Mouse (Mus musculus) G1E (cell line): Measurements from ENCODE around the gene Cdk14.

Experiments used
- CTCF ChIP-seq: IDR thresholded peaks from 2 replicates; pipeline ENCODE4 v1.5.1; 2012; ENCODE audit warnings: low read depth, low read length, inconsistent platforms, mixed read lengths
- GATA1 ChIP-seq: IDR thresholded peaks from 2 replicates; pipeline ENCODE4 v1.6.1; 2012; ENCODE audit warnings: borderline replicate concordance, low read length, inconsistent platforms, mixed read lengths
- GATA2 ChIP-seq: IDR thresholded peaks from 2 replicates; pipeline ENCODE4 v1.6.1; 2012; ENCODE audit warnings: low read depth, low read length, inconsistent platforms, borderline replicate concordance
- POLR2AphosphoS5 ChIP-seq: IDR thresholded peaks from 2 replicates; pipeline ENCODE4 v1.6.1; 2012; ENCODE audit warnings: low read depth, low read length, inconsistent platforms; ENCODE audit not compliant: insufficient replicate concordance
- TAL1 ChIP-seq: conservative IDR thresholded peaks from 2 replicates; pipeline ENCODE4 v1.6.1; 2012; ENCODE audit warnings: low read depth, low read length, inconsistent platforms, mixed read lengths

- TF ChIP-seq GATA1 (no peak), CTCF (no peak), POLR2AphosphoS5 (no peak), TAL1 (no peak), GATA2 (no peak)
Observed at GRCm38 (mm10) chr5:5033445-5033844, 386.7 kb downstream of the Cdk14 start.
